Mouse (Mus musculus): ENCODE data around the gene Ifnar1.
A peak's percentile ranks its signal among the peaks of the same experiment; 100 is the strongest.
"Not testable (repeated sequence)": the region's sequence is repeated elsewhere in the genome, so short reads cannot be mapped to it uniquely, and the experiment has no call there.

The Ifnar1 gene

DNA sequence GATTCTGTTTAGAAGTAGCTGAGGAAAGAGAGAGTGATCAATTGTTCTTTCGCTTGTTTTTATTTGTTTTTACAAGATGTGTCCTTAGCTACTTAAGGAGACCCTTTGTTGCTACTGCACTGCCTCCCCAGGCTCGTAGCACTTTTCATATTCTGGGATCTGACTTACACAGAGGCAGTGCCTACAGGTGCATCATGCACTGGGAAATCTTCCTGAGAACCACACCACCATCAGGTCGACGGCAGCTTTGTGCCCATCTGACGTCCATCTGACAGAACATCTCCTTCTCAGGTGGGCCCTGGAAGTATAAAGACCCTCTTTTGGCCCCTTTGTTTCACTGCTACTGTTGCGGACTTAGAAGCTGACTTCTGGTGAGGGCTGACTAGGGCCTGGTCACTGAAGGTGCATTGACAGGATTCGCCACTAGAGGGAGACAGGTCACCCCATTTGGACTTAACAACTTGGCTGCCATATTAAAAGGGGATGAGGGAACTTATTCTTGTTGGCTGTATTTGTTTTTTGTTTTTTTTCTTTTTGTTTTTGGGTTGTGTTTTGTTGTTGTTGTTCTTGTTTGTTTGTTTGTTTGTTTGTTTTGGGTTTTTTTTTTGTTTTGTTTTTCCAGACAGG lies 27.2 kb downstream of the Ifnar1 start:
- DNase-seq: peak; percentile 85

- DNase-seq: no peak
Measured at GRCm38 (mm10) chr16:91513099-91513498, 28.1 kb downstream of the Ifnar1 start.

DNA sequence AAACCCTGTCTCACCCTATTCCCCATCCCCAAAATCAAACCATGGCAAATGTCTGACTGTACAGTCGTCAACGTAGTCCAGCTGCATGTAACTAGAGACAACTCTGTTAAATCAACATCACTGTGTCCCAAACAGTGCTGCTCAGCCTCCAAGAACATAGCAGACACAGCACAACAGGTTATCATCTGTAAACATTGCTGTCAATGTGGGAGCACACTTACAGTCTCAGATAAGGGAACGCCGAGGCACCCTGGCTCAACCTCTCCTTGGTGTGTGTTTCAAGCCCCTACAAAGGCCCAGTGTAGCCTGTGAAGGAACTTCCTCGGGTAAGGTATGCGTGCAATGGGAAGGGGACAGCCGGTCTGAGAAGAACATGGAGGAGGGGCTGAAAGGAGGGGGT lies 32.0 kb downstream of the Ifnar1 start:
- DNase-seq: no peak

GRCm38 (mm10) chr16:91522040-91522439 lies 37.0 kb downstream of the Ifnar1 start:
- DNase-seq: no peak

DNA sequence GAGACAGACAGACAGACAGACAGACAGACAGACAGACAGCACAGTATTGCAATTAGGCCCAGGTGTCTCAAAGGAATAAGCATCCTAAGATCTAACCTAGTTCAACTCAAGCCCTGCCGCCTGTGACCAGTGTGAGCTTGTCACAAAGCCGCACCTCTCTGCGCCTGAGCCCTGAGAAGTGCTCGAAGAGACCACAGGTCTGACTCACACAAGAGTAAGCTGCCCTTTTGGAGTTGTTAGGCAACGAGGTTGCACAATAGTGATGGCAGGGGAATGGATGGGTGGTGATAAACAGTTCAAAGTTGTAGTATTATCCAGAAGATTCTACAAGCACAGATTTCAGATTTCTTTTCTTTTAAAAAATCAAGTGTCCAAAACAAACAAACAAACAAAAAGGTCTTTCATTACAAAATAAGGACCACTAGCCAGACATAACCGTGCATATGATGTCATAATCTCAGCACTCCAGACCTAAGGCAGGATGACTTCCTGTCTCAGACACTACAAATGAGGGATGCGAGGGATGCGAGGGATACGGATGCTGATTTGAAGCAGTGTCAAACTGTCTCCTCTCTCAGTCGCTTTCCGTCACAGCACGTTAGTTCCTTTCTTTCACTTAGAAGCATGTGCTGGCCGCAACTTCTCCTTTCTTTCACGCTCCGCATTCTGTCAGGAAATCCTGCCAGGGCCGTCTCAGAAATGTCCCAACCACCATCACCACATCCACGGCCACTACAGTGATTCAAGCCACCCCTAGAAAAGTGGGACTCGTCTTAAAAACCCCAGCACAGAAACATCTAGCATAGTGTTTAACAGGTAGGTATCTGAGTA lies 37.7 kb downstream of the Ifnar1 start:
- DNase-seq: no peak

DNA sequence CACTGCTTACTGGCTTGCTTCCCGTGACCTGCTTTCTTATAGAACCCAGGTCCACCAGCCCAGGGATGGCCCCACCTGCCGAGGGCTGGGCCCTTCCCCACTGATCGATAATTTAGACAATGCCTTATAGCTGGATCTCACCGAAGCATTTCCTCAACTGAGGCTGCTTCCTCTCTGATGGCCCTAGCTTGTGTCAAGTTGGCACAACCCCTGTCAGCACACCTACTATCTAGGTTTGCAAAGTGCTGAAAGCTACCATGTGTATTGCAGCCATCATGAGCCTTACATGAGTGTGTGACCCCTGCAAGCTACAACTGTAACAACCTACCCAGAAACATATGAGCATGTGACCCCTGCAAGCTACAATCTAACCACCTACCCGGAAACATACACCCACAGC lies 39.2 kb downstream of the Ifnar1 start:
- no peak for DNase-seq

DNA sequence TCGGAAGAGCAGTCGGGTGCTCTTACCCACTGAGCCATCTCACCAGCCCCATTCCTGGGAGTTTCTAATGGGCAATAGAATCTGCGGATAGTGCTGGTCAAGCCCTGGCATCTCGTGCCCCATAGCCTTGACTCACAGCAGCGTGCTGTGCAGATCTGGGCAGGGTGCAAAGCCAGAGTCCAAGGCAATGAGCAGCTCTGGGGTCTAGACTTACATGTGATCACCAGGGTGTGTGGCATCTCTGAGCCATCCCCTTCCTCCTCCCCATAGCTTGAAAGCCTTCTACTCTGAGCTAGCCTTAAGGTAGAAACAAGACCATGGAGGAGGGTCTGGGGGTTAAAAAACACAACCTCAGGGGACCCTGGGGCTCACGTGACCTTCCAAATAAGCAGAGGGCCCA lies 41.2 kb downstream of the Ifnar1 start:
- no peak for DNase-seq

DNA sequence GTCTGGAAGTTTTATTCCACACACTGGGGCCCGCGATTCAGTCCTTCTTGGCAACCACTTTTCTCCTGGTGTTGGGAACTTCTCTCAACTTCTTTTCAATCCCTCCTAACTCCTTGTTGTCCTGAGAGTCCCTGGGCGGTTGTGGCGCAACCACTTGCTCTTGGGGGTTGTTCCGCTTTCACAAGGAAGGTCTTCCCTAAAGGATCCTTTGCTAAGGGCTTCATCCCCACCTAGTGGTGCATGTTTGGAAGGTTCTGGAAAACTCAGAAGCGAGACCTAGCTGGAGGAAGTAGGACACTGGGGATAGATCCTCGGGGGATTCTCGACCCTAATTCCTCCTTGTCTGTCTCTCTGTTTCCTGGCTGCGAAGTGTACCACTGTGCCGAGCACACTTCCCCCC lies 42.0 kb downstream of the Ifnar1 start:
- DNase-seq: no peak

DNA sequence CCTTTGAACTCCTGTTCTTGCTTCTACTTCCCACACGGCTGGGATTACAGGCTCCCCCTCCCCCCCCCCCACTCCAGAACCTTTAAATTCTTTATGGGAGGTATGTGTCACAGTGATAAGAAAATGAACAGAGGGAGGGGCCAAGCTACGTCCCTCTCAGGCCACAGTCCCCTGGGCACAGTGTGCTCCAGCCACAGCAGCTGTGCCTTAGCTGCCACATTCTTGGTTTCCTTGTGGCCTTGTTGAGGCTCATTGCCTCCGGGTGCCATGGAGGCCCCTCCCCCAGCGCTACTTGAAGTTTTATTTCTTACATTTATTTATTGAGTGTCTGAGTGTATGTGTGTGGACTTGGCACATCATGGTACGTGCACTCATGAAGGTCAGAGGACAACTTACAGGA lies 42.5 kb downstream of the Ifnar1 start:
- DNase-seq: no peak

GRCm38 (mm10) chr16:91528578-91528977 lies 43.5 kb downstream of the Ifnar1 start:
- DNase-seq: no peak

- not testable (repeated sequence) for DNase-seq
Measured at GRCm38 (mm10) chr16:91530830-91531229, 45.8 kb downstream of the Ifnar1 start.

GRCm38 (mm10) chr16:91531856-91532255 lies 46.8 kb downstream of the Ifnar1 start:
- DNase-seq: no peak

DNA sequence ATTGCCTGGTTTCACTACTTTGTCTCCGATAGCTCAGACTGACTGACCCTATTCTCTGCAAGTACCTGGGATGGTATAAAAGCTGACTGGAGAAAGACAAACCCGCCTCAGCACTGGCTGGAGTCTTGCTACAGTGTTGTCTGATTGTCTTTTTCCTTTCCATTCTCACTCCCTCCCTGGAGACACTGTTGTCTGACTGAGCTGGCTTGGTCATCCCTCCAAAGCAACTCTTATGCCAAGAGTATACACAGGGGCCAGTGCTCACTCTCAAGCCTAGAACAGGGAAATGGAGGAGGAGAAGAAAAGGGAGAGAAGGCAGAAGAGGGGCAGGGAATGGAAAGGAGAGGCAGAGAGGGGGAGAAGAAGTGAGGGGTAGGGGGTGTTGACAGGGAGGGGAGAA lies 47.4 kb downstream of the Ifnar1 start:
- no peak for DNase-seq

DNA sequence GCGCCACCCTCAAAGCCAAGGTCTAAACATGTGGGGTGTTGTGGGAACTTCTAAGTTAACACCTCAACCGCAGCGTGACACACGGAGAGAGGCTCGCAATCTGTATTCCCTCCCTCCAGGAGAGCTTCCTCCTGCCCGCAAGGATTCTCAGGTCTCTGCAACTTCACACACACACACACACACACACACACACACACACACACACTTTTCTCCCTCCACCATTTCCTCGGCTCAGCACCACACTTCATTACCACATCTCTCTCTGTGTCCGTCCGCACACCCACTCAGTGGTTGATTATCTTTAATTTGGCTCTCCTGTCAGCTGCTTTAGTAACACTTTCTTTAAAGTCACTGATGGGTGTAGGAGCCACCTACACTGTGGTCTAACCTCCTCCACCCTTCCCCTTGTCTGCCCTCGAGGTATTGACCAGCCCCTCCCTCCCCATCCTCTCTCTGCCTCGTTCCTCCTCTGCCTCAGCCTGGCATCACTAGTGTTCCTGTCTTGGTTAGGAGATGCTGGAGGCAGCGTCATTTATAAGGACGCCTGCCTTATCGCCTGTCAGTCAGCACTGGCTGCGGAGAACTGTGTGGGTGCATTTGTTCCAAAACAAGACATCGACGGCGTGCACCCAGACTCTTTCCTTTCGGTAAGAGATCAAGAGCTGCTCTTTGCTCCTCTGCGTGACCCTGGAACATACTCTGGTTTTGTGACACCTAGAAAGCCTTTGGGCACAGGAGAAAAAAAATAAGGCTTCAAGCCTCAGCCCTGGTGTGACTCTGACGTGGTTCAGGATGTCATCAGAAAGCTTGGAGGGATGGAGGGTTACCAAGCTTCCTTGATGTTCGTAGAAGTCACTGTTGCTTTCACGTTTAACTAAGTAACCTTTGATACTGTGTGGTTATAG lies 48.3 kb downstream of the Ifnar1 start:
- no peak for DNase-seq

- DNase-seq: no peak
Measured at GRCm38 (mm10) chr16:91534477-91534876, 49.4 kb downstream of the Ifnar1 start.

DNA sequence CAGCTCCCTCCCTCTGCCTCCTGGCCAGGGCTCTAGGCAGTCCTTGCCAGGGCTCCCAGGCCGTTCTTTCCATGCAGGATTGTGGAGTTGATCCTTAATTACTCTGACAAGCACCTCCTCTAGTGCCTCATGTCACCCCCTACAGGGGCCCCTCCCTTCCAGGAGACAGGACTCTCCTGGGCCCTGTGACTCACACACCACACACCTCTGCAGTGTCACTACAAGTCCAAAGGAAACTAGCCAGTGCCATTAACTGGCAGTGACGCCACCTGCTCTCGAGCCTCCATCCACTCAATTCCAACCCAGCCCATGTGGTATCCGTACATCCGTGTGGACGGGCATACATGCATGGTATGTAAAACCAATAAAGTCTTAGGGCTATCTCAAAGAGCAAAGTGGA lies 49.9 kb downstream of the Ifnar1 start:
- no peak for DNase-seq

GRCm38 (mm10) chr16:91536372-91536771 lies 51.3 kb downstream of the Ifnar1 start:
- no peak for DNase-seq

- no peak for DNase-seq
Measured at GRCm38 (mm10) chr16:91537065-91537464, 52.0 kb downstream of the Ifnar1 start.

- DNase-seq: no peak
Measured at GRCm38 (mm10) chr16:91538051-91538450, 53.0 kb downstream of the Ifnar1 start.

DNA sequence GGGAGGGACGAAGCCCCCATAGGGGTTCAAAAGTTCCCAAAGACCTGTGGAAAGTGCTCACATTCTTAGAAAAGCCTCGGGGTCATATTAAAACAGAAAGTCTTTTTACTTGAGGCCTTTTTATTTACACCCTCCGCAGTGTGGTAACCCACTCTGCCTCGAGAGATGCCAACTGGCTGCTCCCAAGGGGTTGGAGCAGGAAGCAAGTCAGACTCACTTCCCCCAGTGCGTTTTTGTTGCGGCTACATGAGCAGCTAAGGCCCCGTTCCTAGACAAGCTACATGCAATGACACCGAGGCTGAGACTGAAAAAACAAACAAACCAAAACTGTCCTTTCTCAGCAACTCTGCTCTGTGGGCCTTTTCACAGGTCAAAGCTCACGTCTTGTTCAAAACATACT lies 53.5 kb downstream of the Ifnar1 start:
- DNase-seq: no peak

DNA sequence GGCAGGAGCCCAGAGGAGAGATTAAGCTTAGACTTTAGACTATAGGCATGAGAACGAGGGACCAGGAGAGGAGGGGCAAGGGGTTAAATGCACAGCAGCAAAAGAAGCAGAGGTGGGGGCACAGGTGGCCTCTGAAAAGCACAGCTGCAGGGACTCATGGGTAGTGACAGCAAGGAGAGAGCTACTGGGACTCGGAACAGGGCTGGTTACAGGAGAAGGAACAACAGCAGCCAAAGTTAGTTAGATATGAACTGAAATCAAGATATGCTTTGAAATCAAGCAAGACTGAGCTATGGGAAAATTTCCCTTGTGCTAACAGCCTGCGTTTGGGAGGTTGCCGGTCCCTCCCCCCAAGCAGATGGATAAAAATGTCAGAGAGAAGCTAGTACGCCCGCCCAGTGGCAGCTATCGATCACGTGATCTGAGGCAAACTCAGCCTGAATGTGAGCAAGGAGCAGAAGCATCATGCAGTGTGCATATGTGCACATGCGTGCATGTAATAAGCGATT lies 56.6 kb downstream of the Ifnar1 start:
- no peak for DNase-seq

DNA sequence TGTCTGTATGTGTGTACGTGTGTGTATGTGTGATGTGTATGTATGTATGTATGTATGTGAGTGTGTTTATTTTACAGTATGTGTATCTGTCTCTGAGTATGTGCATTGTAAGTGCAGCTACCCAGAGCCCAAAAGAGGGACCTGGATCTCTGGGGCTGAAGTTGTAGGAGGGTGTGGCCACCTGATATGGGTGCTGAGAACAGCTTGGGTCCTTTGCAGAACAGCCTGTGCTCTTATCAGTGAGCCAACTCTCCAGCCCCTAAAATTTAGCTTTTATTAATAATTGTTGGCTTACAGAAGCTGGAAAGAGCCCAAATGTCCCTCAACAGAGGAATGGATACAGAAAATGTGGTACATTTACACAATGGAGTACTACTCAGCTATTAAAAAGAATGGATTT lies 58.6 kb downstream of the Ifnar1 start:
- no peak for DNase-seq

- no peak for DNase-seq
Measured at GRCm38 (mm10) chr16:91545597-91546281, 60.7 kb downstream of the Ifnar1 start.
